Mouse (Mus musculus): ENCODE measurements at regions not wholly inside any gene's neighbourhood (a gene's known extent, or its start where the extent isn't known, plus 50 kb on each side); places are given as distances from the start of the nearest gene placed in this dataset.

DNA sequence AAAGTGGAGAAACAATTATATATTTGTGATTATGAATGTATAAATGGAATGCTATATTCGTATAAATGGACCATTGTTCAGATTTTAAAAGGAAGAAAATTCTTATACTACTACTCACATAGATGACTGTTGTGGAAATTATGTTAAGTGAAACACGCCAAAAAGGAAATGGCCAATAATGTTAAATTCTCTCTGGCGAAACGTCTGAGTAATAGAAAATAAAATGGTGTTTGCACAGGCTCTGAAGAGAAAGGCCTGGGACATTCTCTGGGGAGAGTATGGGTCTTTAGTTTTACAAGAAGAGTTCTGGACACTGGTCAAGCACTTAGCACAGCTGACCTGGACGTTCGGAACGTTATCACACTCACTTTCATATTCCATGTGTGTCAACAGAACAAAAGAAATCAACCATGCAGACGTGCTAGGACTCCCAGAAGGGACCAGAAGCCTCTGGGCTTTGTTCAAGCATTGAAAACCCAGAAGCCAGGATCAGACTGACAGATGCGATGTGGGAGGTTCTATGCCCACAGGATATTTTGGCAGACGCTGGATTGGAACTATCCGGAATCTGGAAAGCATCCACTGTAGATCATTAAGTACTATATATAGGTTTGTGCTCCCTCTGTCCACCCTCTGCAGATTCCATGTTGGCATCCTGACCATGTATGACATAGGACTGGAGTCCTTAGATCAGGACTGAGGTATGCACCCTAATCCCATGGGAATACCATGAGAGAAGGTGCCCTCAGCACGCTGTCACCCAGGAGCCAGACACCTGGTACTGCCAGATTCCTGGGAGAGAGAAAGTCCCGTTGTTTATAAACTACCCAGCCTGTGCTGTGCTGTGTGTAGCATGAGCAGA lies 178.0 kb upstream of the Foxn2 start:
- no peak for TF ChIP-seq CTCF (IDR thresholded peaks at IDR 0.05)
- H3K27ac ChIP-seq: peak overlapping the region; percentile 80
- H3K4me3 ChIP-seq: no peak overlapping the region
- intact Hi-C loops (cut with DNase I): no loop called here
- peak; percentile 29 to 54 for DNase-seq (ENCODE audit: extremely low spot score in 1 of 2, low spot score in 2 of 2)

DNA sequence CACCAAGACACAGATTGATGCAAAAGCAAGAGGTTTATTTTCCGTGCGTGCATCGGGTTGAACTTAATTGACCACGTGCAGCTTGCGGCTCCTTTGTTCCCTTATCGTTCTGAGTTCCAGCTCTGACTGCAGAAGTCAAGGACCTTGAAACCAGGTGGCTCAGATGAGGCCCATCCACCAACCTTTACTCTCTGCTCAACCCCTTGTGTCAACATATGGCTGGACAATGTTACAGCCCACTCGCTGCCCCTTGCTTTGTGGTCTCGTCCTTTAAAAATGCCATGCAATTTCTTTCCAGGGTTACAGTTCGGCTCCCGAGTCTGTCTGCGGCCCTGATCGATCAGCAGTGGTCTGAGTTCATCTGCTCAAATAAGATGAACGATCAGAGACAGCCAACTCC lies 175.2 kb upstream of the Foxn2 start:
- Histone ChIP-seq H3K27ac (no peak overlapping the region), H3K4me3 (no peak overlapping the region)
- DNase-seq (ENCODE audit: extremely low spot score in 1 of 2, low spot score in 2 of 2): no peak
- no peak for TF ChIP-seq CTCF (IDR thresholded peaks at IDR 0.05)
- intact Hi-C loops (cut with DNase I): no loop called here

DNA sequence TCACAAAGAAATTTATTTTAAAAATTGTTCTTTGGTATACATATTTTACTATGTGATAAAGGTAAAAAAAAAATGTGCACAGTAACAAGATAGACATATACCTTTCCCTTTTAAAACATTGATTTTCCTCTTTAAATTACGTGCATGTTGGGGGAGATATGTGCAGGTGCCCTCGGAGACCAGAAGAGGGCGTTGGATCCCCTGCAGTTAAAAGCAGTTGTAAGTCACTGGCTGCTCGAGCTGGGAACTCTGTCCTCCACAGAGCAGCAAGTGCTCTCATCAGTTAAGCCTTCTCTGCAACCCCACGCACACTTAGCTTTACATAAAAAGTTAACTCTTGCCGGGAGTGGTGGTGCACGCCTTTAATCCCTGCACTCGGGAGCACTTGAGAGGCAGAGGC lies 172.3 kb upstream of the Foxn2 start:
- Histone ChIP-seq H3K27ac (no peak overlapping the region), H3K4me3 (no peak overlapping the region)
- no peak; the same call in none of the 2 replicates for TF ChIP-seq CTCF (IDR thresholded peaks at IDR 0.05)
- DNase-seq (ENCODE audit: extremely low spot score in 1 of 2, low spot score in 2 of 2): no peak
- intact Hi-C loops (cut with DNase I): no loop called here

DNA sequence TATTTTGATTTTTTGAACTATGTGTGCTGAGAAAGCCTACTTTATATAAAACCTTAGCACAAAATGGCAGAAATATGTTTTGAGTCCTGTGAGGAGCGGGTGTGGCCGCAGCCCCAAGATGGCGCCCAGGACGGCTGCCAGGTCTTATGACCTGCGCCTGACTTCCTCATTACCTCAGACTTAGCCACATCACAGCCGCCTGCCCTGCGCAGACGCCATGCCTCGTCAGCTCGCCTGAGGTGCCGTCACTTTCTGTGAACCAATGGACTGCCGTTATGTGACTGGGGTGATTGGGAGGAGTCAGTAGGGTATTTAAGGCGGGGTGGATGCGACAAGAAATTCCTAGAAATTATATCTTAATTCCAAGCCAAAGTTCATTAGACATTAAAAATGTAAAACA lies 171.7 kb upstream of the Foxn2 start:
- intact Hi-C loops (cut with DNase I): no loop called here
- no peak for TF ChIP-seq CTCF (IDR thresholded peaks at IDR 0.05)

DNA sequence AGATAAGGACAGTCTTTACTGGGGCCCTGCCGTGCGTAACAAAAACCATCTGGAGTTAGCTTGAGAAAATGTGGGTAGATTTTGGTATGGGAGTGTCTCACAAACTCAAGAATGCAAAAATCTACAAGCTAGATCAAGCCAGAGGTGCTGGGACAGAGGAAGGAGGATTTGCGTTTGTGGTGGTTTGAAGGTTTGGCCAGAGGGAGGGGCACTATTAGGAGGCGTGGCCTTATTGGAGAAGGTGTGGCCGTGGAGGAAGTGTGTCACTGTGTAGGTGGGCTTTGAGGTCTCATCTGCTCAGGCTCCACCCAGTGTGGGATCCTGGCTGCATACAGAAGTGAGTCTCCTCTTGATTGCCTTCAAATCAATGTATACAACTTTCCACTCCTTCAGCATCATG lies 169.6 kb upstream of the Foxn2 start:
- no peak overlapping the region for H3K27ac ChIP-seq
- TF ChIP-seq CTCF (IDR thresholded peaks at IDR 0.05): no peak
- intact Hi-C loops (cut with DNase I): no loop called here
- no peak overlapping the region for H3K4me3 ChIP-seq
- no peak for DNase-seq (ENCODE audit: extremely low spot score in 1 of 2, low spot score in 2 of 2)

More for the DNA sequence above, 171.7 kb upstream of the Foxn2 start:
- Histone ChIP-seq H3K27ac (no peak overlapping the region), H3K4me3 (no peak overlapping the region)
- no peak for DNase-seq (ENCODE audit: extremely low spot score in 1 of 2, low spot score in 2 of 2)

DNA sequence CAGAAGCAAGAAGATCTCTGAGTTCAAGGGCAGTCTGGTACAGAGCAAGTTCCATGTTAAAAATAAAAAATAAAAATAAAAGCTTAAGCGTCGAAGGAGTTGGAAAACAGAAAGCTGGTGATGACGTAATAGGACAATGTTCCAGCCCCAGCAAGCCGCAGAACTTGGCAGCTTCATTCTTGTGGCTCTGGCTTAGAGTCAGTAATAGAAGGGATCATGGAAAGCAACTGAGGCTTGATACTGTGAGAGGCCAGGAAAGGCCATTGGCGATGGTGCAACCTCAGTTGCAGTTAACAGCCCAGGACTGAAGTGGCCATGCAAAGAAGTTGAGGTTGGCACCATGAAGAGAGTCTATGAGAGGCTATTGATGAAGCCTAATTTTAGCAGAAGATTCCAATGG lies 168.3 kb upstream of the Foxn2 start:
- intact Hi-C loops (cut with DNase I): no loop called here
- no peak overlapping the region for H3K4me3 ChIP-seq
- TF ChIP-seq CTCF (IDR thresholded peaks at IDR 0.05): no peak

DNA sequence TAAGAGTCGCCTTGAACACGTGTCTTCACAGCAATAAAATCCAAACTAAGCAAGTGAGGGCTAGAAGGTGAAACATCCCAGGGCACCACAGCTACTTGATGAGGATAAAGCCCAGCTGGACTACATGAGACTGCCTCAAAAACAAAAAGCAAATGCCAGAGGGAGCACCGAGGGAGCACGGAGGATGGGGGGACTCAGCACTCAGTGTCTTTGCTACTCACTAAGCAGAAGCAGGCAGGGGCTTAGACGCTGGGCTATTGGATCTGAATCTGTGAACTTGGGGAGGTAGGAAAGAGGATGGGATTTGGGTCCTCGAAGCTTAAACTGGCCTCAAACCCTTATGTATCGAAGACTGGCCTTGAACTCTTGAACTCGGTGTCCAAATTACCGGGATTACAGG lies 167.0 kb upstream of the Foxn2 start:
- no peak for DNase-seq (ENCODE audit: extremely low spot score in 1 of 2, low spot score in 2 of 2)
- TF ChIP-seq CTCF (IDR thresholded peaks at IDR 0.05): no peak
- peak overlapping the region; percentile 78 for H3K27ac ChIP-seq
- intact Hi-C loops (cut with DNase I): no loop called here
- H3K4me3 ChIP-seq: no peak overlapping the region

More for the DNA sequence above, 168.3 kb upstream of the Foxn2 start:
- DNase-seq (ENCODE audit: extremely low spot score in 1 of 2, low spot score in 2 of 2): no peak
- H3K27ac ChIP-seq: no peak overlapping the region

DNA sequence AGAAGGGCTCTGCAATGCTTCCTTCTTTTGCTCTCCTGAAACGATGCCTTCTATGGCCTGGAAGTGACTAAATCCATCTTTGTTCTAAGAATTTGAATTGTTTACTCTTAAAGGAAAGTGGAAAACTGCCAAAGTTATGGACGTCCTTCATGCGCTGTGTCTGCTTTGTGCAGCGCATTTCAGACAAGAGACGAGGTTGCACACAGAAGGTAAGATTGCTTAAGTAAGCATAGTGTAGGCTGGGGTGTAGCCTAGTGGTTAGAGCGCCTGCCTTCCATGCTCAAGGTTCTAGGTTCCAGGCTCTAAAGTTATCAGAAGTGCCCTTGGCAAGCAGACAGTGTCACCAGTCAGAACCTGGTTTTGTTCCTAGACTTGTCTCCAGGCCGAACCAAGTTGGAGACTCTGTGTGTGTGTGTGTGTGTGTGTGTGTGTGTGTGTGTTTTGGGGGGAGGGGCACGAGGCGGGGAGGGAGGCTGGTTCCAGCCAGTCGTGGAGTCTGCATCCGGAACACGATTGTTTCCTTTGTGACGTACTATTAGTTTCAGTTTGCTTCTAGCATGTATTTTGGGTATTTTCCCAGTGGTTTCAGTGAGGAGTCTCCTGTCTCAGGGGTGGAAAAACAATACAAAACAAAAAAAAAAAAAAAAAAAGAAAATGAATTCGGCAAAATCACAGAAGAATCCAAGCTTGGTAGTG lies 166.4 kb upstream of the Foxn2 start:
- no peak for DNase-seq (ENCODE audit: extremely low spot score in 1 of 2, low spot score in 2 of 2)
- no peak for TF ChIP-seq CTCF (IDR thresholded peaks at IDR 0.05)
- intact Hi-C loops (cut with DNase I): loop anchor here (1.0 kb wide), 1 partner anchor 17 kb away; no protein-coding TSS in a partner anchor
- H3K4me3 ChIP-seq: peak overlapping the region; percentile 24; the same call in 1 of the 2 replicates
- peak overlapping the region; percentile 78 for H3K27ac ChIP-seq

DNA sequence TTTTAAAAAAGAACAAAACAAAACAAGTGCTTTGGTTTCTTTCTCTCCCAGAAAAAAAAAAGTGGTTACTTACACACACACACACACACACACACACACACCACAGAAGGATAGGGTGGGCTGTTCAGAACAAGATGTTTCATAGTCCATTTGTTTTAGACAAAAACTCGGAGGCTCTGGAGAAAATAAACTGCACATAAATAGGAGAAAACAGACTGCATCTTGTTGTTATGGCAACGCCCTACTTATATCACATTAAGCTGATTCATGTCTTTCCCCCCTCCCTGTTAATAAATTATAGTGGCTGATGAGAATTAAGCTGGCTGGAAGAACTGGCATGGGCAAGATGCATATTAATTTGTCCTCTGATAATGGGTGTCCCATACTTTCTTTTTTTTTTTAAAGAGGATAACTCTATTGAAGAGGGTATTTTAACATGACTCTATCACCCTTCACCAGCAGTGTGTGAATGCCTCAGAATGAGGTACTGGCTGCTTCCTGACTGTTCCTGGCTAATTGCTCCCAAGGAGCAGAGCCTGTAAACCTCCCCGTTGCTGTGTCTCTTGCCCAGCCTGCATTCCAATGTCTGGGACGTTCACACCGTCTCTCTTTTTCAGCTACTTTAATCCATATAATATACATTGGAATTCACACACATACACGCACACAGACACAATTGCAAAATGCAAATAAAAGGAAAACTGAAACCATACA lies 165.6 kb upstream of the Foxn2 start:
- DNase-seq (ENCODE audit: extremely low spot score in 1 of 2, low spot score in 2 of 2): no peak
- no peak overlapping the region for H3K4me3 ChIP-seq
- TF ChIP-seq CTCF (IDR thresholded peaks at IDR 0.05): no peak
- intact Hi-C loops (cut with DNase I): loop anchor here (1.0 kb wide), 1 partner anchor 18 kb away; no protein-coding TSS in a partner anchor
- H3K27ac ChIP-seq: peak overlapping the region; percentile 74

DNA sequence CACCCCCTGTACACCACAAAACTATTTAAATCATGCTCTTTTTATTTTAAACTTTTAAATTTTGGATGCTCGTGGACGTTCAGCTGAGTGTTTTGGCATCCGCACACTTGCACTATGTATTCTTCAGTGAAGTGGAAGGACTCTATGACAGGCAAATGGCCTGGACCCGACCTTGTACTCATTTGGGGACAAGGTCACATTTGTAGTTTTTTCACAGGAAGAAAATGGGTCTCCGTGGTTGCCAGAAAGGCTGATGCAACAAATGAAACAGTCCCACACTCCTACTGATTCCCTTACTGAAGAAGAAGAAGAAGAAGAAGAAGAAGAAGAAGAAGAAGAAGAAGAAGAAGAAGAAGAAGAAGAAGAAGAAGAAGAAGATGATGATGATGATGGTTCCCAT lies 160.9 kb upstream of the Foxn2 start:
- no peak overlapping the region for H3K27ac ChIP-seq
- H3K4me3 ChIP-seq: no peak overlapping the region

DNA sequence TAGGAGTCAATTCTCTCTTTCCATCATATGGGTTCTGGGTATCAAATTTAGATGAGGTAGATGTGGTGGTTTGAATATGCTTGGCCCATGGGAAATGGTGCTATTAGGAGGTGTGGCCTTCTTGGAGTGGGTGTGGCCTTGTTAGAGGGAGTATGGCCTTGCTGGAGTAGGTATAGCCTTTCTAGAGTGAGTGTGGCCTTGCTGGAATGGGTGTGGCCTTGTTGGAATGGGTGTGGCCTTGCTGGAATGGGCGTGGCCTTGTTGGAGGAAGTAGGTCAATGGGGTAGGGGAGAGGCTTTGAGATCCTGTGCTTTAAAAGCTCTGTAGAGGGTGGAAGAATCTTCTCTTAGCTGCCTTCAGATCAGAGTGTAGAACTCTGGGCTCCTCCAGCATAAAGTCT lies 157.8 kb upstream of the Foxn2 start:
- no peak overlapping the region for H3K27ac ChIP-seq
- H3K4me3 ChIP-seq: no peak overlapping the region
- intact Hi-C loops (cut with DNase I): loop anchor here (10.0 kb wide), 1 partner anchor 362 kb away; no protein-coding TSS in a partner anchor
- no peak for TF ChIP-seq CTCF (IDR thresholded peaks at IDR 0.05)
- DNase-seq (ENCODE audit: extremely low spot score in 1 of 2, low spot score in 2 of 2): no peak

More for the DNA sequence above, 160.9 kb upstream of the Foxn2 start:
- DNase-seq (ENCODE audit: extremely low spot score in 1 of 2, low spot score in 2 of 2): no peak
- TF ChIP-seq CTCF (IDR thresholded peaks at IDR 0.05): no peak
- intact Hi-C loops (cut with DNase I): loop anchor here (10.0 kb wide), 1 partner anchor 365 kb away; no protein-coding TSS in a partner anchor

DNA sequence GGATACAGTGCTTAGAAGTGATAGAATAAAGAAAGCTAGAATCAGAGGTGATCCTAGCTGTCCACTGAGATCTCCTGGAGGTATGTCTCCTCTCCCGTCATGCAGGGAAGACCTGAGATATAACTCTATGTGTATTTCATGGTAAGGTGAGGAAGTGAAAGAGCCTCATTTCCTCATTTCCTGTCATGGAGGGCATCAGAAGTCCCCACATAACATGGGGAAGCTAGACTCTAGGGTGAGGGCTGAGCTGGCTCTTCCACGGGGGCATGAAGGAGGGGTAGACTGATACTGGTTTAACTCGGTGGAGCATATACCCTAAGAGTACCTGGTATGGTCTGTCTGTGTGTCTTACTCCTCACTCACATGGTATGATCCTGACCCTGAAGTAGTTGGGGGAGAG lies 156.0 kb upstream of the Foxn2 start:
- no peak for TF ChIP-seq CTCF (IDR thresholded peaks at IDR 0.05)
- Histone ChIP-seq H3K4me3 (no peak overlapping the region), H3K27ac (no peak overlapping the region)
- intact Hi-C loops (cut with DNase I): loop anchor here (10.0 kb wide), 1 partner anchor 360 kb away; no protein-coding TSS in a partner anchor
- no peak for DNase-seq (ENCODE audit: extremely low spot score in 1 of 2, low spot score in 2 of 2)
